19 mouse cellular contexts compared by ENCODE assay signal in genomic region chr13:62955997-62956396, GRCm38 (mm10). TPM values are rescaled to one million over a fixed set of nuclear protein-coding genes. Genes with fewer than 3 reads are reported as not detected.
A peak's percentile ranks its signal among the peaks of the same experiment; 100 is the strongest.
DNase-seq lines count a peak whose midpoint lies in the region; ATAC-seq lines count a peak whose summit lies in the region.
"Had no signal": no experiment of that assay in that cellular context is flagged by ENCODE, and none has a peak within 500 bp of the region (broad histone marks: within the 10 kb centered on the region; RNA-seq: fewer than 3 reads in every experiment).

No protein-coding gene starts in this region.

- no peaks in the 10 kb centered on the region; the same call in 1 of the 2 replicates for H3K27me3 ChIP-seq in heart, embryonic 12.5 days (replicated peaks)
- H3K27me3 ChIP-seq in heart, embryonic 11.5 days (ENCODE audit: control insufficient read depth, insufficient read depth, low read length): no peaks in the 10 kb centered on the region
- H3K27me3 ChIP-seq: embryonic facial prominence, embryonic 13.5 days; forebrain, embryonic 13.5 days; hindbrain, embryonic 13.5 days had no signal

- H3K4me2 ChIP-seq in heart, embryonic 12.5 days: no peak overlapping the region
- no peak overlapping the region for H3K4me2 ChIP-seq in heart, embryonic 11.5 days
- H3K4me2 ChIP-seq: embryonic facial prominence, embryonic 13.5 days; forebrain, embryonic 13.5 days; hindbrain, embryonic 13.5 days had no signal

- H3K36me3 ChIP-seq in heart, embryonic 12.5 days: no peaks in the 10 kb centered on the region
- H3K36me3 ChIP-seq in heart, embryonic 11.5 days (ENCODE audit: control insufficient read depth, insufficient read depth, low read length): no peaks in the 10 kb centered on the region
- H3K36me3 ChIP-seq: embryonic facial prominence, embryonic 13.5 days; hindbrain, embryonic 13.5 days had no signal

- H3K9me3 ChIP-seq in heart, embryonic 12.5 days (replicated peaks): no peaks in the 10 kb centered on the region
- H3K9me3 ChIP-seq in heart, embryonic 11.5 days (replicated peaks; ENCODE audit: control insufficient read depth, low read length): no peaks in the 10 kb centered on the region
- H3K9me3 ChIP-seq: embryonic facial prominence, embryonic 13.5 days; forebrain, embryonic 13.5 days; hindbrain, embryonic 13.5 days had no signal

- H3K9ac ChIP-seq in heart, embryonic 12.5 days: no peak overlapping the region
- no peak overlapping the region for H3K9ac ChIP-seq in heart, embryonic 11.5 days (ENCODE audit: low read depth, low read length)
- H3K9ac ChIP-seq: embryonic facial prominence, embryonic 13.5 days; forebrain, embryonic 13.5 days; forebrain, postnatal 0 days; hindbrain, embryonic 13.5 days had no signal

- no peak overlapping the region for H3K27ac ChIP-seq in heart, embryonic 12.5 days (ENCODE audit: poor library complexity, severe bottlenecking)
- no peak overlapping the region; the same call in 1 of the 2 replicates for H3K27ac ChIP-seq in heart, embryonic 11.5 days (ENCODE audit: low read depth, low read length)
- H3K27ac ChIP-seq: embryonic facial prominence, embryonic 13.5 days; forebrain, embryonic 13.5 days; hindbrain, embryonic 13.5 days; hindbrain, postnatal 0 days had no signal

- 0 out of 2 replicates have a peak, but pooled peaks cover 6% of the 10 kb centered on the region for H3K4me1 ChIP-seq in heart, embryonic 12.5 days (replicated peaks)
- H3K4me1 ChIP-seq in heart, embryonic 11.5 days (ENCODE audit: control insufficient read depth, insufficient read depth, low read length): no peaks in the 10 kb centered on the region
- H3K4me1 ChIP-seq: forebrain, embryonic 13.5 days; hindbrain, embryonic 13.5 days had no signal

- no peak for ATAC-seq in heart, embryonic 12.5 days (ENCODE audit: insufficient number of reproducible peaks, low FRiP score)
- no peak for ATAC-seq in heart, embryonic 11.5 days (replicated peaks; ENCODE audit: insufficient number of reproducible peaks, low FRiP score, low TSS enrichment)
- ATAC-seq in megakaryocyte progenitor cell, adult 5-6 weeks (replicated peaks; ENCODE audit: poor library complexity): peak; percentile 35
- ATAC-seq: forebrain, embryonic 13.5 days; forebrain, postnatal 0 days; hindbrain, postnatal 0 days had no signal

- H3K4me3 ChIP-seq in heart, embryonic 12.5 days: no peak overlapping the region
- no peak overlapping the region for H3K4me3 ChIP-seq in heart, embryonic 11.5 days (ENCODE audit: low read depth, low read length)
- H3K4me3 ChIP-seq: embryonic facial prominence, embryonic 13.5 days; forebrain, embryonic 13.5 days; hindbrain, embryonic 13.5 days had no signal

- 63% methylated on average over 6 of the region's 6 CpGs for WGBS in heart, embryonic 12.5 days
- 73% methylated on average over 6 of the region's 6 CpGs for WGBS in heart, embryonic 11.5 days (ENCODE audit: insufficient replicate concordance)

- DNase-seq in heart, adult 11 months: peak; percentile 90
- DNase-seq in heart, adult 9 months (ENCODE audit: low spot score in 2 of 2): peak; percentile 23 to 44
- DNase-seq in NIH3T3 (ENCODE audit: low read depth): peak; percentile 7
- no peak for DNase-seq in embryo, embryonic 11 days
- DNase-seq: adrenal gland, adult 2 months; adrenal gland, postnatal 25 days; cerebellum, adult 18-20 months; cerebellum, adult 9-11 months; forebrain, postnatal 0 days; gastrocnemius, postnatal 14 days; kidney, adult 11 months; kidney, adult 9 months had no signal

RNA-seq across cellular contexts. Expression of gene 2010111I01Rik, which starts 8.7 kb away (rescaled TPM):
- polyA plus RNA-seq in heart, embryonic 12.5 days (2016; fragmentation: Nextera tagmentation; extraction: Ambion mirVana): 53.5 and 53.8 TPM in 2 replicates
- polyA plus RNA-seq in heart, embryonic 11.5 days (2014; fragmentation: Nextera tagmentation; extraction: Ambion mirVana): 49.6 and 58.9 TPM in 2 replicates
- 41.7 and 53.7 TPM in 2 replicates for total RNA-seq in megakaryocyte progenitor cell, adult 5-6 weeks (2015)
- total RNA-seq in megakaryocyte progenitor cell, adult 5-6 weeks (2017): 81.6 and 90.2 TPM in 2 replicates
